Mouse (Mus musculus) cerebellum, adult 2 months (tissue): ENCODE results near the gene Mrps6. TPM values are rescaled to one million over a fixed set of nuclear protein-coding genes. Genes with fewer than 3 reads are reported as not detected.

ENCODE experiments used
- DNase-seq, 2 experiments: peaks; one replicate each; pipeline ENCODE4 v3.0.0; 2021
- H3K27ac ChIP-seq: fragments of 200-500 bp; 2 replicates; pipeline ENCODE4 v1.5.1; 2012; ENCODE audit warnings: low read length, control low read depth, inconsistent platforms; ENCODE audit not compliant: insufficient read depth
- H3K27me3 ChIP-seq: fragments of 200-500 bp; 2 replicates; pipeline ENCODE4 v1.6.1; 2012; ENCODE audit warnings: inconsistent platforms, mild to moderate bottlenecking, low read length, moderate library complexity; ENCODE audit not compliant: control insufficient read depth, insufficient read depth
- H3K4me1 ChIP-seq: fragments of 200-500 bp; 2 replicates; pipeline ENCODE4 v1.6.1; 2011; ENCODE audit warnings: low read length; ENCODE audit not compliant: control insufficient read depth, insufficient read depth
- H3K4me3 ChIP-seq: fragments of 200-500 bp; replicated peaks from 2 replicates; pipeline ENCODE3; 2011; ENCODE audit warnings: mild to moderate bottlenecking, low read depth, low read length, control low read depth; ENCODE audit not compliant: insufficient read depth
- CTCF ChIP-seq: fragments of 200-500 bp; IDR thresholded peaks from 2 replicates; pipeline ENCODE4 v1.5.1; 2011; ENCODE audit warnings: low read depth, mild to moderate bottlenecking, control low read depth, low read length, moderate library complexity, borderline replicate concordance; ENCODE audit not compliant: insufficient read depth
- POLR2A ChIP-seq: fragments of 200-500 bp; IDR thresholded peaks from 2 replicates; pipeline ENCODE4 v1.6.1; 2011; ENCODE audit warnings: low read length, control low read depth, borderline replicate concordance; ENCODE audit not compliant: insufficient read depth
- WGBS: fragments of 180-500 bp; shearing (Covaris S2); methylation state at CpG from one replicate; pipeline ENCODE4 v1.1.7; 2018; 5-methylcytosine and 5-hydroxymethylcytosine counted together
- polyA plus RNA-seq: library from polyadenylated mRNA; depleted of rRNA; stranded (reverse); fragments of >200 nt; gene quantifications from 2 replicates; pipeline ENCODE4 v1.2.3, GENCODE M21; 2012

Gene Mrps6
- polyA plus RNA-seq, 1 experiment, result 84.1 TPM

DNA sequence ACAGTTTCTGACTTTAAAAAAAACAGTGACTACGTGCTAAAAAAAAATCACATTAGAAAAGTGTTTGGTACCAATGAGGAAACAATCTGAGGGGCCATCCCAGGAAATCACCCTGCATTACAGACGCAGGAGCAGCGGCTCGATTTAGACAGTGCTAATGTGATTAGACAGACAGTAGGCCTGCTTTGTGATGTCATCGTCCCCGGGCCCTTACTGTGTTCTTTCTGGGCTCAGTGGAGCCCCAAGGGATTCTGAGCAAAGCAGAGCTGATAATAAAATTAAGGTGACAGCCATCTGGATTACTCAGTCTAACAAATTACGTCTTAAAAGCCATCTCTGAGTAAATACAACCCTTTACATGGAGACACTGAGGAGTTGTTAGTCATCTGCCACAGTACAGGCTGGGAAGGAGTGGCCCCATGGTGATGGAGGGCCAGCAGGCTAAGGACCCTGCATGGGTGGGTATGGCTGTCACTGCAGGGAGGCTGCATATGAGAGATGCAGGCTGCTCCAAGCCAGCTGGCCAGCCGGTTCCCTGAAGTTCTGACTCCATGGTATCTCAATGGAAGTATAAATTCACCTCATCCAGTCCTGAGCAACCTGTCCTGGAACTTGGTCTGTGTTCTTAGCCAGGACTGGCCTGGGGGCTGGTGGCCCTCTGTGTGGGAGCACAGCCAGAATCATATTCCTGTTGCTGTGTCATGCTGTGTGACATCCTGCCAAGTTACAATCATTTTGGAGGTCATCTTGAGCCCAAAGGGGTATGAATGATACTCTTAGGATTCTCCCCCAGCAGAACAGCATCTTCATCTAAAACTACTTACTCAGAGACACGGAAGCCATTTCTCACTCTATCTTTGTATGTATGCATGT lies 59.5 kb downstream of the Mrps6 start:
- no peak overlapping the region for H3K27ac ChIP-seq
- no peaks in the 10 kb centered on the region for H3K27me3 ChIP-seq
- WGBS, result 76% methylated on average over 9 of the region's 9 CpGs
- peaks cover 28% of the 10 kb centered on the region for H3K4me1 ChIP-seq
- DNase-seq, result no peak
- TF ChIP-seq CTCF (no peak), POLR2A (no peak)
- no peak overlapping the region for H3K4me3 ChIP-seq

DNA sequence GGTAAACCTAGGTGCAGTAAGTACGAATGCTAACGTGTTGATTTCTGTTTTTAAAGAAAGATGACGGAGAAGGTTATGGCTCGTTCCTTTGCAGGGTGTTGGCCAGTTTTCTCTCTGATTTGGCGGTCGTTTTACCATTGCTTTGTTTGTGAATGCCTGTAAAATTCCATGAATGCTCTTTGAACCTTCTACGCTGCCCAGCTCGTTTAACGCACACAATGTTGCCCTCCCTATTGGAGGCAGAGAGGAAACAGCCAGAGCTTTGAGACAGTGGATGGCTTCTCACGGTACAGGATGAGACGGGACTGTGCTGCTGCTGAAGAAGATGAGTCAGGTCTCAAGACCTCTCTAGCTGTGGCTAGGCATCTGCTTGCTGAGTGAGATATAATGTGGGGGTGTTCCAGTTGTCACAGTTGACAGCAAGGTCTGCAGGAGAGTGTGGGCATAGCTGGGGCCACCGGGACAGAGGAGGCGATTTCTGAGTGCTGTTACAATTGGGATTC lies 61.0 kb downstream of the Mrps6 start:
- no peak for TF ChIP-seq POLR2A
- no peak for TF ChIP-seq CTCF
- Histone ChIP-seq H3K4me1 (peaks cover 28% of the 10 kb centered on the region), H3K27ac (no peak overlapping the region), H3K4me3 (no peak overlapping the region), H3K27me3 (no peaks in the 10 kb centered on the region)
- DNase-seq, result no peak
- 89% methylated on average over 13 of the region's 13 CpGs for WGBS

GRCm38 (mm10) chr16:92120899-92121531 lies 62.9 kb downstream of the Mrps6 start:
- Histone ChIP-seq H3K4me3 (no peak overlapping the region), H3K27me3 (no peaks in the 10 kb centered on the region), H3K27ac (no peak overlapping the region), H3K4me1 (peaks cover 13% of the 10 kb centered on the region)
- DNase-seq, result no peak
- 56% methylated on average over 17 of the region's 17 CpGs for WGBS
- TF ChIP-seq POLR2A, result no peak
- TF ChIP-seq CTCF, result no peak

DNA sequence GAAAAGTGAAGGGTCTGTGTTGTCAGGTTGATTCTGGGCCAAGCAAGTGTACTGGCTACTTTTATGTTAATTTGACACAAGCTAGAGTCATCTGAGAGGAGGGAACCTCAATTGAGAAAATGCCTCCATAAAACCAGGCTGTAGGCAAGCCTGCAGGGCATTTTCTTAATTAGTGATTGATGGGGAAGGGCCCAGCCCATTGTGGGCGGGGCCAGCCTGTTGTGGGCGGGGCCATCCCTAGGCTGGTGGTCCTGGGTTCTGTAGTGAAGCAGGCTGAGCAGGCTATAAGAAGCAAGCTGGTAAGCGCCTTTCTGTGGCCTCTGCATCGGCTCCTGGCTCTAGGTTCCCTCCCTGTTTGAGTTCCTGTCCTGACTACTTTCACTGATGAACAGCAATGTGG lies 69.2 kb downstream of the Mrps6 start:
- Histone ChIP-seq H3K27ac (no peak overlapping the region), H3K4me1 (no peaks in the 10 kb centered on the region), H3K4me3 (no peak overlapping the region), H3K27me3 (no peaks in the 10 kb centered on the region)
- TF ChIP-seq CTCF (no peak), POLR2A (no peak)
- DNase-seq, result no peak
- WGBS, result 54% methylated on average over 4 of the region's 4 CpGs

DNA sequence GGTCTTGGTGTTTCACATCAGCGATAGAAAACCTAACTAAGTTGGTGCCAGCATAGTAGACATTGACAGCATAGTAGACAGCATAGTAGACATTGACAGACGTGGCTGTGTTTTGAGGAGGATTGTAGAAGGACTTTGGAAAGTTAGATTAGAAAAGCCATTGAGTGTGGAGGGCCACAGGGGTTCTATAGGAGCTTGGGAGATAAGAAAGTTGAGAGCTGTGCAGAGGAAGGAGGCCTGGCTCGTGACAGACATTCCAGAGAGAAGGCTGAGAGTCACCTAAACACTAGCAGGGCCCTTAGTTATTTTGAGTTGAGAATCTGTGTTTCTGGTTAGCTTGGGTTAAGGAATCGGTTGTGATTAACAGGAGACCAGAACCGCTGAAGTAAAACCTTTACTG lies 69.6 kb downstream of the Mrps6 start:
- 93% methylated on average over 5 of the region's 5 CpGs for WGBS
- TF ChIP-seq CTCF (no peak), POLR2A (no peak)
- Histone ChIP-seq H3K27ac (no peak overlapping the region), H3K4me1 (no peaks in the 10 kb centered on the region), H3K4me3 (no peak overlapping the region), H3K27me3 (no peaks in the 10 kb centered on the region)
- DNase-seq, result no peak

DNA sequence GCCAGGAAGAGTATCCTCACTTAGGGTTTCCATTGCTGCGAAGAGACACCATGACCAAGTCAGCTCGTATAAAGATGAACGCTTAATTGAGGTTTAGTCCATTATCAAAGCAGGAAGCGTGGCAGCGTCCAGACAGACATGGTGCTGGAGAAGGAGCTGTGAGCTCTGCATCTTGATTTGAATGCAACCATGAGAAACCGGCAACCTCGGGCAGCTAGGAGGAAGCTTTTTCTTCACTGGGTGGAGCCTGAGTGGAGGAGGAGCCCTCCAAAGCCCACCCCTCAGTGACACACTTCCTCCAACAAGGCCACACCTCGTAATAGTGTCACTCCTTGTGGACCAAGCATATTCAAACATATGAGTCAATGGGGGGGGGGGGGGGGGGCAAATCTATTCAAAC lies 71.8 kb downstream of the Mrps6 start:
- no peak overlapping the region for H3K27ac ChIP-seq
- H3K27me3 ChIP-seq, result no peaks in the 10 kb centered on the region
- no peak overlapping the region for H3K4me3 ChIP-seq
- no peak for DNase-seq
- H3K4me1 ChIP-seq, result no peaks in the 10 kb centered on the region
- TF ChIP-seq CTCF (no peak), POLR2A (no peak)
- WGBS, result 92% methylated on average over 8 of the region's 8 CpGs

- 85% methylated on average over 4 of the region's 4 CpGs for WGBS
- no peak overlapping the region for H3K4me3 ChIP-seq
- H3K27me3 ChIP-seq, result no peaks in the 10 kb centered on the region
- DNase-seq, result no peak
- TF ChIP-seq POLR2A (no peak), CTCF (no peak)
- H3K4me1 ChIP-seq, result no peaks in the 10 kb centered on the region
- H3K27ac ChIP-seq, result no peak overlapping the region
Measured at GRCm38 (mm10) chr16:92132511-92132910, 74.4 kb downstream of the Mrps6 start.

DNA sequence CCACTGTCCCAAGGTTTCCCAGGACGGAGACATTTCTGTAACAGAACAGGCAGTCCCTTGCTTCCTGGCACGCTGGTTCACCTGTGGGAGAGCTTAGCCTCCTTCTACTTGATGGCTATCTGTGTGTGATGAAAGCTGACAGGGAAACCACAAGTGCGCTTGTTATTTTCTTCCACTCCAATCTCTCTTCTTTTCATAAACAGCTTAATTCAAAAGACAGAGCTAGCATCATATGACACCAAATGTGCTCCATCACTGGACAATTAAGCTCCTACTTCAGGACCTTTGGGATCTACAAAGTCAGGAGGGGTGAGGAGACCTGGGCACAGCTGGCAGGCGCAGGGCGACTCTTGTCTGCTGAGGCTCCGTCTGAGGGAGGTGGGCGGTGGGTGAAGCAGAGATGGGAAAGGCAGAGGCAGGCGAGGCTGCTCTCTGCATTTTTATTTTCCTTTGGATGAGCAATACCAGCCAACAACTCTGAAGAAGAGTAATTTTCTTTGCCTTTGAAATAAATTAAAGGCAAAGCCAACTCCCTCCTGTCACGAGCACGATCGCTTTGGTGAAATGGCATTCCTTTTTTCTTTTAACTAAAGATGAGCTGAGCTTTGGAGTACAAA lies 76.2 kb downstream of the Mrps6 start:
- TF ChIP-seq CTCF (no peak), POLR2A (no peak)
- WGBS, result 86% methylated on average over 11 of the region's 11 CpGs
- H3K27me3 ChIP-seq, result no peaks in the 10 kb centered on the region
- no peak overlapping the region for H3K27ac ChIP-seq
- DNase-seq, result no peak
- H3K4me3 ChIP-seq, result no peak overlapping the region
- no peaks in the 10 kb centered on the region for H3K4me1 ChIP-seq
